Mouse (Mus musculus): ENCODE data around the gene Wfdc21.

Gene Wfdc21

DNA sequence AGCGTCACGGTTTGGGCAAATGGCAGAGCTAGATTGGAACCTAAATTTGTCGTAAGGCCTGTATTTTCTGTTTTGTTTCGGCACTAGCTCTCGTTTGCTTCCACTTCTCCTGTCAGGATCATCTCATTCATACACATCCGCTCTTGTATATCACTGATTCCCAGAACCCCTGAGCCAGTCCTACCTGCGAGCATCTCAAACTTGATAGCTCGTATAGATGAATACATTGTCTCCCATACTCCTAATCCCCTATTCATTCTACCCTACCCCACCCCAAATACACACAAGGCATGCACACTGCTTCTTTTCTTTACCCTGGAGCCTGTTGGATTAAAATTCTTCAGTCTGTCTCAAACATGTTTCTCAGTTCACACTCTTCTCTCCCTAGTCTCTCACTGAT is 7.5 kb downstream of the Wfdc21 start:
- DNase-seq: no peak

DNA sequence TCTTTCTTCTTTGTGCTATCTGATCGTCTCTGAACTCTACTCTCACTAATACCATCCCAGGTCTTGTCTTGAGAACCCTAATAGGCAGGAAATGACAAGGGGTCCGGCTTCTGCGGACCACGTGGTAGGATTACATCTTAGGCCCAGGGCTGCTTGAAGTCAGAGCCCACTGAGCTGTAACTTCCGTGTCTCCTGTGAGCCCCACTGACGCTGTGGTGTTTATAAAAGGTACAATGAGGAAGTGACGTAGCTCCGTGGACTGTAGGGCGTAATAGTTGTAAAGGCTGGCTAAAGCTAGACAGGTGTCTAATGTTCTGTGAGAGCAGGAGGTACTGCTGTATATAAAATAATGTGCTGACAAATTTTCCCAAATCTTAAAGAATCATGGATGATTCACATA is 20.6 kb downstream of the Wfdc21 start:
- no peak for DNase-seq

DNA sequence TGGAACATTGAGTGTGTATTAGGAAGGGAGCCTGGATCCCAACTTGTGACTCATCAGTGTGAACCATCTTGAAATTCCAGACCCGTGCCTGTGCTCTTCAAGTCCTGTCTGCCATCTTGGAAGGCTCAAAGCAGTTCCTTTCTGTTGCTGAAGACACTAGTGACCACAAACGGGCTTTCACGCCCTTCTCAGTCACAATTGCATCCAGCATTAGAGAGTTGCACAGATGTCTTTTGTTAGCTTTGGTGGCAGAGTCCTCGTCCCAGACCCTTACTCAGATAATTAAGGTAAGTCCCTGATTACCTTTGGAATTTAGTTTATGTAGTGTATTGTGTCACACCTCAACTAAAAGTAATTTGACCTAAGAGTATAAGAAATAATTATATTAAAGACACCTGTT is 22.2 kb downstream of the Wfdc21 start:
- no peak for DNase-seq

DNA sequence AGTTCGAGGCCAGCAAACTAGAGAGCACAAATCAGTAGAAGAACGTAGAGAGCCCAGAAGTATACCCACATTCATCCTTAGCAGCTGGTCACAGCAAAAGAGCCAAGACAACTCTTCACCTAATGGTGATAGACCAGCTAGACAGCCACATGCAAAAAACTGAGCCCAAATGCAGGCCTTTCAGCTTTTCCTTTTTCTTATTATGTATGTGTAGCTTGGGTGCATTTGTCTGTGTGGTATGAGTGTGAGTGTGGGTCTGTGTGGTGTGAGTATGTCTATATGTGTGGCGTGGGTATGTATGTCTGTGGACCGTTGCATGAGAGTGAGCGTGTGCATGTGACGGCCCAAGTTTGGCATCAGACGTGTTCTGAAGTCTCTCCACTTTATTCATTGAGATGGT is 24.3 kb downstream of the Wfdc21 start:
- DNase-seq: no peak

DNA sequence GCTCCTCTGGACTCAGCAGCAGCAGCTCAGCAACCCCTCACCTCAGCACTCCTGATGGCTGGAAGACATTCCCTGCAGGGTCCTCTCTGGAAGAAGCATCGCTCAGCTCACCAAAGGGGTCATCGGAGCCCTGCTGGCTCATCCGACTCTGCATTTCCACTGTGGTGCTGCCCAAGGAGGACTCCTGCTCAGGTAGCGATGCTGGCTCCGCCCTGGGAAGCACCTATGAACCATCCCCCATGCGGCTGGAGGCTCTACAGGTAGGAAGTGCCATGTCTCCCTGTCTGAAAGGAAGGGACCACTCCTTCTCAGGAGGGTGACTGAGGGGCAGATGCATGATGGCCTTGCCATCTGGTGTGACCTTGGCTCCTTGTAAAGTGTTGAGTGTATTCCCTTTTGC is 25.6 kb downstream of the Wfdc21 start:
- no peak for DNase-seq

DNA sequence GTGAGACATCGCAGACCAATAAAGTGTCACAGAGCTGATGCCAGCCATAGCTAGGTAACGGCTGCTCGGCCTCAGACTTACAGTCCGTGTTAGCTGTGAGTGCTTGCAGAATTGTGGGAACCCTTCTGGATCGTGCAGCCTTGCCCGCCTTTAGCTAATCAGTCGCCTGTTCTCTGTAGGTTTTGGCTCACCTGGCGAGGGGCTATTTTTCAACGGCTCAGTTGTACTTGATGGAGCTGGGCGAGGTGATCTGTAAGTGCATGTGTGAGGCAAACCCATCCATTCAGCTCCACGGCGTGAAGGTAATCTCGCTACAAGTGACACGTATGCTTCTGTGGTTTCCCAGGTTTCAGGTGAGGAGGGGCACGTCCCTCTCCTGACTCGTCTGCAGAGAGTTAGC is 27.0 kb downstream of the Wfdc21 start:
- DNase-seq: no peak

DNA sequence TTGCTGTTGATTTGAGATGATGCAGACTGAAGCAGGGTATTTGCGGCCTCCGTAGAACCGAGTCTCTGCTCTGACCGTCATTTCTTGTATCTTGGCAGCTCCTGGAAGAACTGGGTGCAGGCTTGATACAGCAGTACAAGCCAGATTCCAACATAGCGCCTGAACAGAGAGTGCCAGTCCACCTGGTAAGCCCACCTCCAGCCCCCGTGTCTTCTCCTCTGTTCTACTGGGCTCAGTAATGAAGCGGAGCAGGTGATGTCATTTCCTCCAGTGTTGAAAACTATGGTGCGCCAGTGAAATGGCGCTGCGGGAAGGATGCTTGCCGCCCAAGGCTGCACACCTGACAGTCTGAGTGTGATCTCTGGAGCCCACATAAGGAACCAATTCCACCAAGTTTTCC is 27.6 kb downstream of the Wfdc21 start:
- no peak for DNase-seq

DNA sequence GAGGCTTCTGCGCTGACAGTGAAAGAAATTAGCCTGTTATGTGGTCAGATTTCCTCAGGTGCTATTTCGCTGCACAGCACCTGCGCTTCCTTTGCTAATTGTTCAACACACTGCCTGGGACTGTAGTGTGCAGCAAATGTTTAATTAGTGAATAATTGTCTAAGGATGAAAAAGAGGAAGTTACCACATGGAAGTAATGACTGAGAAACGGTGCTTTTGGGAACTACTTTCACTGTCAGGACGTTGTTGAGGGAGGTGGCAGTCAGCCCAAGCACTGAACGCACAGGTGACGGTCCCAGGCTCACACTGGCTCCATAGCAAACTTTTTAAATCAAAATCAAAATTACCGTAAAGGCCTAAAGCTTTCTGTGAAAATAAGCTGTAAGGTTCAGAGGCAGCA is 30.1 kb downstream of the Wfdc21 start:
- DNase-seq: no peak

DNA sequence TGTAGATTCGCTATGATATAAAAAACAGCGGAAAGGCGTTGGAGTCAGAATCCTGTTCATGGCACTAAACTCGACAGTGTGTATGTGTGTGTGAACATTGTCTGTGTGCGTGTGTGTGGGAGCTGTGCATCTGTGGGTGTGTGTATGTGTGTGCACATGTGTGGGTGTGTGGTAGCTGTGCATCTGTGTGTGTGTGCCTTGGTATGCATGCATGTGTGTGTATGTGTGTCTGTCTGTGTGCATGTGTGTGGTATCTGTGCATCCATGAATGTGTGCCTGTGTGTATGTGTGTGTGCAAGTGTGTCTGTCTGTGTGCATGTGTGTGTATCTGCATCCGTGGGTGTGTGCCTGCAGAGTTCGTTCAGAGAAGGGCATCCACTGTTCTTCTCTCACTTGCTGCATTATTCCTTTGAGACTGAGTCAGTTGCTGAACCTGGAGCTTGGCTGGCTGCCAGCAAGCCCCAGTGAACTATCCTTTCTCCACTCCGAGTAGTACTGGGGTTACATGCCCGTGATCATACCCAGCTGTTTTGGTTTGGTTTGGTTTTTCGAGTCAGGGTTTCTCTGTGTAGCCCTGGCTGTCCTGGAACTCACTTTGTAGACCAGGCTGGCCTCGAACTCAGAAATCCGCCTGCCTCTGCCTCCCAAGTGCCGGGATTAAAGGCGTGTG is 37.3 kb downstream of the Wfdc21 start:
- DNase-seq: no peak

DNA sequence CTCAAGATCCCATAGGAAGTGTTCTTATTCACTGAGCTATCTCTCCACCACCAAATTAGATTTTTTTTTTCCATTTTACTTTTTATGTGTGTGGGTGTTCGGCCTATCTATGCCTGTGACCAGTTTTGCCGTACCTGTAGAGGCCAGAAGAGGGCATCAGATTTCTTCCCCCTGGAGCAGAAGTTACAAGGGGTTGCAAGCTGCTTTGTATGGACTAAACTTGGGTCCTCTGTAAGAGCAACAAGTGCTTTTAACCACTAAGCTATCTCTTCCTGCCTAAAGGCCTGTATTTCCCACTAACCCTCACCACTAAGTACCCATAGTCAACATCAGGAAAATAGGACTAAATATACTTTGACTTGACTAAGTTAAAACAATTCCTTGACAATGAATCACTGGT is 37.9 kb downstream of the Wfdc21 start:
- DNase-seq: peak; percentile 49

DNA sequence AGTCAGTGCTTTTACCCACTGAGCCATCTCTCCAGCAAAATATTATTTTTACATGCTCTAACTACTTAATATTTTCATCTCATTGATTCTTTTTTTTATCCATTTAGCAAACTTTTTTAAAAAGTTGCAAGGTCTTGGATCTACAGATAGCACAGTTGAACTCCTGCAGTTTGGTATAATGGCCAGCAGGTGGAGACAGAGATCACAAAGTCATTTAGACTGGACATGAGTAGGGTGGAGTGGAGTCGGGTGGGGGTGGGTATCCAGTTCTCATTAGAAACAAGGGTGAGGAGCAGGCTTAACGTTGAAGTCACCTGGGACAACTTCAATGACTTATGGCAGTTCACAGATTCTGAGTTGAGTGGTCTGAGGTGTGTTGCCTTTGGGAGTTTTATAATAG is 38.6 kb downstream of the Wfdc21 start:
- peak; percentile 47 for DNase-seq

DNA sequence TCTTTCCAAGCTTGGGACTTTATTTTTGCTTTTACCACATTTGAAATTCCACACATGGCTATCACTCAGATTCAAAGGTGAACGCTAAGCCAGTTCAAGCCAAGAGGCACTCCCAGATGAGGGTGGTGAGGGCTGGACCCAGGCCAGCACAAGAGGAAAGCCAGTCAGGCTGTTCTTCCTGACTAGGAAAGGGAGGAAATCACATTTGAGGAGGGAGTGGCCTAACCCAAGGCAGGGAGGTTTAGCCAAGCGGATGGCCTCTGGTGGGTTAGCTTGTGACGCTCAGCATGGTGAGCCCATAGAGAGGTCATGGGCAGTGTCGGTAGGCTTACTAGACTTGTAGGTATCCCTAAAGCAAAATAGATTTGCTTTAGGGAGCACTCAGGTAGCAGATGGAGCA is 40.1 kb downstream of the Wfdc21 start:
- no peak for DNase-seq

DNA sequence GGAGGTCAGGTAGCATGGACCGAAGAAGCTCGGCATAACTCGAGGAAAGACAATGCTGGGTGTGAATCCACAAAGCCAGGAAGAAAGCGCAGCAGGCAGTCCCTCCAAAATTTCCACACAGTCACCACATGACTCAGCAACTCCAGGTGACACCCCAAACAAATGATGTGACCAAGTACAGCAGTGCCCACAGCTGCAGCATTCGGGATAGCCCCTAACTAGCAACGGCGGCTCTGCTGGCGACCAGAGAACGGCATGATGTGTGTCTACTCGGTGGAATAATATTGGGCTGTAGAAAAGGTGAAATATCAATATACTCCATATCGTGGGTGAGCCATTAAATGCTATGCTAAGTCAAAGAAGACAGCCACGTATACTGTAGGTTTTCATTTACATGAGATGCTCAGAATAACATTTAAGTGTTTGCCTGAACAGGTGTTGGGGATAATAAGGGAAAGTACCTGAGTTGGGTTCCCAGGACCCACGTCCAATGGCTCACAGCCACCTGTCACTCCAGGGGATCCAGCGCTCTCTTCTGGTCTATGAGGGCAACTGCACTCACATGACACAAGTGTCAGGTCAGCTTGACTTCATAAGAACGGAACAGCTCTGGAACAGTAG is 40.8 kb downstream of the Wfdc21 start:
- DNase-seq: no peak

DNA sequence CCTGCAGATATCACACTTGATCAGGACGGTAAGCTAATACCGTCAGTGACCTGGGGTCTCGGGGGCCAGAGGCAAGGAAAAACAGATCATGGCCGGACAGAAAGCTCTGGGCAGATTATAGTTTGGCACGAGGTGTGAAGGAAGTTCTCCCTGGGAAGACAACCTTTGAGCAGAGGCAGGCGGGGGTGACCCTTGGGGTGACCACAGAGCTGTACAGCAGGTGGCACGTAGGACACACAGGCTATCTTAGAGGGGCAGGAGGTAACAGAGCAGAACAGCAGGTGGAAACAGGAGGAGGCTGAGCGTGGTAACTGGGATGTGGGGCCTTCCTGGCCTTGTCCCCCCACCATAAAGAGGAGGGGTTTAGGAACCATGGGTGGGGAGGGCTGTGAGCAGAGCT is 41.6 kb downstream of the Wfdc21 start:
- DNase-seq: no peak

DNA sequence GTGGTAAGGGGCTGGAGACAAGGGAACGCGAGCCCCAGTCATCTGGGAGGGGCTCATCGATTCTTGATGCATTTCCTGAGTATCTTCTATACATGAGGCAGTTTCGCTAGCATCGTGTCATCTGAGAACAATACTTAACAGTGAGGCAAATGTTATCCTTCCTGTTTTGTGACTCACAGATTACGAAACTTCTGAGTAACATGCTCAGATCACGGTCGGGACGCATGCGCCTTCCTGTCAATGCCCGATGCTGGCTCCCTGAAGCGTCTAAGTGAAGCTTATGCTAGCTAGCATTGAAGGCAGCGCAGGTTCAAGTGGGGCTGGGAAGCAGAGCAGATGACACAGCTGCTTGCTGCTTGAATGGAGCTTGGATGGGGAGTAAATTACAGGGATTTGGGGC is 42.5 kb downstream of the Wfdc21 start:
- DNase-seq: peak; percentile 63

DNA sequence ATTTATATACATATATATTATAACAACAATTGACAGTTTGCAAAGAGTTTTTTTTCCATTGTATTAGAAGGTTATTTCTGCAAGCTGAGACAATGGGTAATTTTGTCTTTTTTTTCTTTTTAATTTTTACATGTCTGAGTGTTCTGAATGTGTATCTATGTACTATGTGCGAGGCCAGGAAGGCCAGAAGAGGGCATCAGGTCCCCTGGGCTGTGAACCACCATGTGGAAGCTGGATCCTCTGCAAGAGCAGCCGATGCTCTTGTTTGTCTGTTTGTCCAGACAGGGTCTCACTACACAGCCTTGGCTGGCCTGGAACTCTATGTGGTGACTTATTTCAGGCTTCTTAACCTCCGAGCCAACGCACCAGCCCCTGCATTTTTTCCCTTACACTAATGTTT is 44.4 kb downstream of the Wfdc21 start:
- DNase-seq: no peak

DNA sequence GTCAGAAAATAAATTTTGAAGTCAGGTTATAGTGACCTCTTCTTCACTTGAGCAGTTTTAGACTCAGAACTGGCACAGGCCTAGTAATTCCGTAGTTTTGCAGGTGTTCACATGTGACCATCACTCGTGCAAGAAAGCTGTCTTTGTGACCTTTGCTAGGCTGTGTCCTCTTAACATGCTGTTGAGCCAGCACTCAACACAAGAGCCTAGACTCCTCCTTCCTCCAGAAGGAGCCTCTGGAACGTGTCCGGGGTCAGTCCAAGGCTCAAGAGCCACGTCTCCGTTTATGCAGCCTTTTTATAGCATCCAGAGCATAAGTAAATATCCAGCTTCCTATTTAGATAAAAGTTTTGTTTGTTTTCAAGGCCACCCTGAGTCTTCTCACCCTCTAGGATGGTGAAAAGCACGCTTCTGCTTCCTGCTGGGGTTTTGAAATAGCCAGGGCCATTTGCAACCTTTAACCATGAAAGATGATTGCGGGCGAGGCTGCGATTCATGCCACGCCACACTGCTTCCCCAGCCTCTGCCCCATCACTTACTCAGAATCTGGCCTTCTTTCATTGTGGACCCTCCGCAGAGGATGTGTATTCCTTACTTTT is 45.7 kb downstream of the Wfdc21 start:
- no peak for DNase-seq

DNA sequence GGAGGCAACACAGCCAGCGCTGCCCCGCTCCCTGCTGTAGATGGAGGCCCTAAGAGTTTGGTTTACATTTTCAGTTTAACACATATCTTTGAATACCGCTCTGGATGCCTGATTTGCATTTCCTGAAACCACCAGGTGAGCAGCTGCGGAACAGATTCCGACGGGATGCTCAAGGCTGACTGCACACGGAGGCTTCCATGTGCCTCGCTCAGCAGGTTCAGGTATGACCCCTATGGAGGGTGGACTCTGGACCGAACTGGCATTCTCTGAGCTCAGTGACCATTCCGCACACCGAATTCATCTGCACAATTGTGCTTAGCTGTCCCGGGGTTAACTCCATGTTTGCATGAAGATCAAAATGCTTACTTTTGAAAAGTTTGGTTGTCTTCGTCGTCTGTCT is 46.5 kb downstream of the Wfdc21 start:
- DNase-seq: no peak

DNA sequence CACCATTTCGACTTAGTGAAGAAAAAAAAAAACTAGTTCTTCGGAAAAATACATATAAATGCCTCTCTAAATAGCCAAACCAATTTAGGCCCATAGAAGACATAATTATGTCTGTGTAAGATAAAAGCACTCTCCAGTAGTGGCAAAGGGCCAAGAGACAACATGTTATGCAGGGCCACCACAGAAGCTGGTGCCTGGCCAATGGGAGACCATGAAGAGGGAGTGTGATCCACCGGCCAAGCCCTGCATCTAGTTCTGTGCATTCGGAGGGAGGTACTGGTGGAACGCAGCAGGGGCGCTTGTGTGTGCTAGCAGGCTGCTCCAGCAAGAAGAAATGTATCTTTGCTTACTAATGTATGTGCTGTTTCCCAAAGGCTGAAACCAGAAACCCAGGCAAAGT is 49.4 kb downstream of the Wfdc21 start:
- DNase-seq: no peak

DNA sequence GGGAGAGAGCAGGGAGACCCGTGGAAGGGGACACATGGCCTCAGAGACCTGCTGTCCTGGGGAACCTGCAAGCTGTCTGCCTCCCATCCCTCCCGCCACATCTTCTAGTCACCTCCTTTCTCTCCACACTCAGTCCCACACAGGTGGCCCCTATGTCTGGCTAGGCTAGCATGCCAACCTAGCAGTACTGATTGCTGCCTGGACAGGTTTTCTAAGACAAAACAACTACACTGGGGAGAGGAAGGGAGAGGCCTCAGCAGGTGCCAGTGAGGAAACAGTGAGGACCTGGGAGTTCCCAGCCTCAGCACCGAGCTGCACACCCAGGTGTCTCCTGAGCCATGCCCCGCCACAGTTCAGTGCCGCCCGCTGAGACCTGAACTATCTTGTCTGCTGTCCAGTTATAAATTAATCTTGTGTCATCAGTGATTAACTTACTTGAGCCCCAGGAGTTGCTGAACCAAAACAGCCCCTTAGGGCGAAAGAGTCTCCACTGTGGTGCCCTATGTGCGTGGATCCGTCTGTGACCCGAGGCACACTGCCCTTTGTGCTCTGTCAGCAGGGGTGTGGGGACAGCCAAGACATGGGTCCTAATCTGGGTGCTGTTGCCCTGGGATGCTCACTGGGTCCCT is 50.4 kb downstream of the Wfdc21 start:
- DNase-seq: no peak

DNA sequence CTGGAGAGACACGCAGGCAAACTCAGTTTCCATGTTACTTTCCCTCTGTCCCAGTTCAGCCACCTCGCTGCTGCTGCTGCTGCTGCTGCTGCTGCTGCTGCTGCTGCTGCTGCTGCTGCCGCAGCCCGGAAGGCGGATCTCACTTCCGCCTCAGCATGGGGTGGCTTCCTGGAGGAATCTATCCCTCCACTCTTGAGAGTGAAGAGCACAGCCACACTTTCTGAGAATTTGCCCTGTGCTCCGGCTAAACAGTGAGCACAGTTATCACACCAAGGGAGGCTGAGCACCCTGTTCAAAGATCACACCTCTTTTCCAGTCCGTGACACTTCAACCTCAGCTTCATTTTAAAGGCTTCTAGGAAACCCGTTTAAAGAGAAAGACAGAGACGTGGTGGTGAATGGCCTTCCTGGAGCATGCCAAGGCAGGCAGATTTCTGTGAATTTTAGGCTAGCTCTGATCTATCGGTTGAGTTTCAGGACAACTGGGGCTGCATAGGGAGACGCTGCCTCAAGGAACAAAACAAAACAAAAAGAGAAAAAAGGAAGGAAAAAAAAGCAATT is 53.2 kb downstream of the Wfdc21 start:
- DNase-seq: no peak

DNA sequence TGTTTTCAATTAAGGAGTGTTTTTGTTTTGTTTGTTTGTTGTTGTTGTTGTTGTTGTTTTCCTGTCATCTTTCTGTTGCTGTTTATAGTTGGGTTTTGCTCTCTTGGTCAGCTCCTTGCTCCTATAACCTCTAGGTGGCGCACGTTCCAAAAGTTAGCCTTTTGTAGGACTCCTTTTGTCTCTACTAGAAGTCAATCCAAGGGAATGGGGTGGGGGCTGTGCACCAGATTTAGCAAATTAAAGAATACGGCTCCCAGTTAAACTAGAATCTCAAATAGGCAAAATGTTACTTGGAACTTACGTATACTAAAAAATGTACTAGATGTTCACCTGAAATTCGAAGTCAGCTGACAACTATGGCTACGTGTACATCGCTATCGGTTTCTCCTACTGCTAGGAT is 55.4 kb downstream of the Wfdc21 start:
- DNase-seq: peak; percentile 59

All from thymus, postnatal 4 days (tissue).